Mouse (Mus musculus): ENCODE data around the gene Pla2g6.

DNA sequence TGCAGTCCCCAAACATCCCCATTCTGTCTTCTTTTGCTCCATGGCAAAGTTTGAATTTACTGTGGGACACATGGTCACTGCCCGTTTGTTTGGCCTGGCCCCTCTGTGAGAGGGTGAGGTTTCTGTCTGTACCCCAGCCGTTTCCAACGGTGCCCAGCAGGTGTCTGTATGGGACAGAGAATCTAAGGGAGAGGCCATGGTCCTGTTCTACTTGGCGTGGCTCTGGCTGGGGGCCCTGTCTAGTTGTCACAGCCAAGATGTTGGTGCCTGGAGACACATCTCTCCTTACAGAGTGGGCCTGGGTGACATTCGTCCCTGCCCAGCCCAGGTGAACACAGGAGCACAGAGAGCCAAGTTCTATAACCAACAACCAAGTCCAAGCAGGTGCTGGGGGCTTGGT, 47.3 kb downstream of the Pla2g6 start:
- TF ChIP-seq CTCF (IDR thresholded peaks at IDR 0.05; ENCODE audit: borderline replicate concordance, insufficient read depth, low read length) (no peak), POLR2A (IDR thresholded peaks at IDR 0.05; ENCODE audit: low read depth, low read length) (no peak)

Measured in embryonic fibroblast, embryonic 13.5 days (primary cell).